Mouse (Mus musculus) left cerebral cortex, adult 8-10 months (tissue): ENCODE data around the gene Samhd1. TPM values are rescaled to one million over a fixed set of nuclear protein-coding genes. Genes with fewer than 3 reads are reported as not detected.
A peak's percentile ranks its signal among the peaks of the same experiment; 100 is the strongest.

Experiments used
- DNase-seq, 2 experiments: peaks; one replicate each; pipeline ENCODE4 v3.0.0; 2022; ENCODE audit warnings: low spot score in 2 of 2
- total RNA-seq, 4 experiments: library from RNA; stranded (reverse); gene quantifications; 2 replicates each; pipeline ENCODE4 v1.2.4; 2022

The Samhd1 gene
- total RNA-seq, 4 experiments from 2014 or later = 12.8 to 17.0 (median 14.9) TPM

DNA sequence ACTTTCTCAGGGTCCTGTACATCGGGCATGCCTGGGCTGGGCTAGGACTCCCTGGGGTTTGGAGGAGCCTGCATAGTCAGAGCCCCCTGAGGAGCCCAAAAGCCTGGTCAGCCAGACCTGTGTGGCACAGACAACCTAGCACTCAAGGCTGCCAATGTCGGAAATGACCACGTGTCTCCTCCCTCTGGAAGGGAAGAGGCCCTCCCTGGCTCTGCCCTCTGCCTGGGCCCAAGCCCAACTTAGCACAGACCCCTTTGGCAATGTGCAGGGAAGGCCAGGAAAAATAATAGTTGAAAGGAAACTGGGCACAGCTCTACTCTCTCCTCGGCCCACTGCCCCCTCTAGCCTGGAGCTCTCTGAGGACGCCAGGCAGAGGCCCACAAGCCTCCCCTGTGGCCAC lies 80.2 kb downstream of the Samhd1 start:
- peak in 1 of 2 experiments; percentile 53 for DNase-seq

DNA sequence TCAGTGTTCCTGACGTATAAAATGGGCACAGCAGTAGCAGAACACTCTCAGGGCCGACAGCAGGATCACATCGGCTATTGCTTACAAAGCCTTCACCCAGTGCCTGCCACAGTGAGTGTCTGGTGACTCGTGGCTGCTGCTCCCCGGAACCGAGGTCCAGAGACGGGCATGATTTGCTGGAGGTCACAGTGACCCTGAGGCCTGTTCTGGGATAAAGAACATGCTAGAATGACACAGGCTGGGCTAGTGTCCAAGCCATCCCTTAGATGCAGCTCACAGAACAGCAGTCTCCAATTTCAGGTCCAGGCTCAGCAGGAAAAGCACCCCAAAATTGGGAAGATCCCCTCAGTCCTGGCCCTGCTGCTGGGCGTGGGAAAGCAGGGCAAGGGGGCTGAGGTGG lies 80.8 kb downstream of the Samhd1 start:
- no peak for DNase-seq

DNA sequence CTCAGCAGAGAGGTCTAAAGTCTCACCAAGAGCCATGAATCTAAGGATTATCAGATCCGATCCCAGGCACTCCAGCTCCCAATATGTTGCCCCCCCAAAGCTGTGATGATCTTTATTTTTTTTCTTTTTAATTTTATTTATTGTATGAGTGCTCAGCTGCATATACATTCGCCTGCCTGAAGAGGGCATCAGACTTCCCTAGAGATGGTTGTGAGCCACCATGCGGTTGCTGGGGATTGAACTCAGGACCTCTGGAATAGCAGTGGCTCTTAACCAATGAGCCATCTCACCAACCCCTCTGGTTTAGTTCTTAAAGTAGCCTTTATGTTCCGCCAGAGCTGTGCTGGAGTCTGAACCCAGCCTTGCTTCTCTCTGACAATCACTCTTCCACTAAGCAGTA lies 81.3 kb downstream of the Samhd1 start:
- no peak for DNase-seq

DNA sequence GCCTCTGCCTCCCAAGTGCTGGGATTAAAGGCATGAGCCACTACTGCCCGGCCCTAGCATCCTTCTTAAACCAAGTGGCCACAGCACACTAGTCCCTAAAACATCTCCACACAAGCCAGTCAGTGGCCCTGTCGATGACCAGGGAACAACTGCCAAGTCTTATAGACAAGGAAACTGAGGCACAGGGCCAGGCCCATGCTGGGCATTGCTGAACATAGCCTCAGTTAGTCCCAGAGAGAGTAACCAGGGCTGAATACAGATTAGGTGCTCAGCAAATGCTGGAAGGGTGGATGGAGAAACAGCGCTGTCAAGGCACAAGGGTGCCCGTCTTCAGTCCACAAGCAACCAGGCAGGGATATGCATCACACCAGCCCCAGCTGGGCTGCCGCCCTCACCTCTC lies 81.9 kb downstream of the Samhd1 start:
- DNase-seq = no peak

DNA sequence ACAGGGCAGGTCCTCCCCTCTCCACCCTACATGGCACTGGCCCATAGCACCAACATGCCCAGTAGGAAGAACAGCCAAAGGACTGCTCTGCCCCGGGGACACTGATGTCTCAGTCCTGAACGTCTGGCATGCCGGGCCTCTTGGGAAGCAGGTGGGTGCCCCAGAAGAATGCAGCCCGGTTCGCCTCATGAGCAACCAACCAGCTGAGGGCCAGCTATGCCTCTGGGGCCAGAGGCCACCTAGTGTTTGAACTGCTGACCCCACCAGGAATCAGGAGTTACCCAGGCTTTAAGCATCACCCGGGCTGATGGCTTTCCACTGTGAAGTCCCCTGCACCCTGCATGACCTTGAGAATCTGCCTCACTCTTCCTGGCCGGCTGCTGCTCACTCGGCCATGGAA lies 82.6 kb downstream of the Samhd1 start:
- DNase-seq = no peak

DNA sequence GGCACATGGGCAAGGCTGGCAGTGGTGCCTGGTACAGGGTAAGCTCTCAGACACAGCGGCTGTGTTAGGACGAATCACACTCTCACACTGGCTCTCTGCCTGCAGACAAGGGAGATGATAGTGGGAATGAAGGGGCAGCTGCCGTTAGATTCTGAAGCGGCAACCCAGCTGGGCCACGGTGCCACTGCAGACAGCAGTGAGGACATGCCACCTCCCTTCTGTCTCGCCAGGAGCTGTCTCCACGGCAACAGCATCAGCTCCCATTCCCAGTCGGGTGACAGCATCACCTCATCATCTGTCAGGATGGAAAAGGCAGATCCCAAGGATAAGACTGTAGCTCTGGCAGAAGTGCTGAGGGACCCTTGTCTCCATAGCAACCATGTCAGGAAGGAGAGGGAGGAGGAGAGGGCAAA lies 85.2 kb downstream of the Samhd1 start:
- DNase-seq = peak in 1 of 2 experiments; percentile 69

DNA sequence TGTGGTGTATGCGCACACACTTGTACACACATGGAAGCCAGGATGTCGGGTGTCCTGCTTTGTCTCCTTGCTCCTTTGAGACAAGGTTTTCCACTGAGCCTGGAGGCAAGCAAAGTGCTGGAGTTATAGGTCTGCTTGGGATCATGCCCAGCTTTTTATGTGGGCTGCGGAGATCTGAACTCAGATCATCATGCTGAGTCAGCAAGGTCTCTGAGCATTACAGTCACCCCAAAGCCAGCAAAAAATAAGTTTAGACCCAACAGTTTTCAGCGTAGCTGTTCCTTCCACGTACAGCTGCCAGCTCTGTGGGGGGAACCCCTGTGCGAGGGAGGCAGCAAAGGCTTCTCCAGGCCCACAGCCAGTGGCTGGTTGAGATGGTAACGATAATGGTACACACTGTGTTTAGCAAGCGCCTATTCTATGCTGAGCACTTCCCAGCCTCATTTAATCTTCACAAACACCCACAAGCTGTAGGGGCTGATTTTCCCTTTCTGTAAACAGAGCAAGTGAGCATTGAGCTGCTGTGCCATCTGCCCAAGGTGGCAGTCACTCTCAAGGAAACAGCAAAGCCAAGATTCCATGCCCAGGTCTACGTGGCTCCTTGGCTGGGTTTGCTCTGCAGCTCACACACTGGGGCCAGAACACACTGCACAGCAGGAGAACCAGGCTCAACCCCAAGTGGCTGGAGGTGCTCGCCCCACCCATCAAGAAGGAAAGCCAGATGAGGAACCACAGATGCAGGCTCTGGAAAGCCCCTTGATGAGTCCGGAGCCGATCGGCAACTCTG lies 86.5 kb downstream of the Samhd1 start:
- peak in 1 of 2 experiments; percentile 89 for DNase-seq

Other genes starting within 250 kb of the Samhd1 start
- under 1 TPM; 0.26 to 0.68 (median 0.30) TPM for gene Sla2, start 248.1 kb downstream of the Samhd1 start, total RNA-seq
- 100 to 1,000 TPM; 434 to 522 (median 478) TPM for gene Ndrg3, start 143.2 kb downstream of the Samhd1 start, total RNA-seq
- gene Dsn1, start 128.1 kb downstream of the Samhd1 start, total RNA-seq = 1 to 10 TPM; 5.7 to 8.4 (median 7.2) TPM
- gene Soga1, start 56.0 kb downstream of the Samhd1 start, total RNA-seq = 10 to 100 TPM; 19.4 to 25.6 (median 22.0) TPM
- not detected for gene Tldc2, start 48.2 kb downstream of the Samhd1 start, total RNA-seq
- 1 to 10 TPM; 1.5 to 2.2 (median 1.9) TPM for gene Rbl1, start 69.3 kb upstream of the Samhd1 start, total RNA-seq
- 100 to 1,000 TPM; 141 to 150 (median 144) TPM for gene Rpn2, start 143.8 kb upstream of the Samhd1 start, total RNA-seq
- 1 to 10 TPM; 1.1 to 1.6 (median 1.4) TPM for gene Mroh8, start 144.3 kb upstream of the Samhd1 start, total RNA-seq
- gene Ghrh, start 212.2 kb upstream of the Samhd1 start, total RNA-seq = under 1 TPM in 1 of 4 experiments, not detected in 3; 0.83 TPM
- 10 to 100 TPM; 60.3 to 66.1 (median 63.8) TPM for gene Manbal, start 232.3 kb upstream of the Samhd1 start, total RNA-seq